In the genomic region with DNA sequence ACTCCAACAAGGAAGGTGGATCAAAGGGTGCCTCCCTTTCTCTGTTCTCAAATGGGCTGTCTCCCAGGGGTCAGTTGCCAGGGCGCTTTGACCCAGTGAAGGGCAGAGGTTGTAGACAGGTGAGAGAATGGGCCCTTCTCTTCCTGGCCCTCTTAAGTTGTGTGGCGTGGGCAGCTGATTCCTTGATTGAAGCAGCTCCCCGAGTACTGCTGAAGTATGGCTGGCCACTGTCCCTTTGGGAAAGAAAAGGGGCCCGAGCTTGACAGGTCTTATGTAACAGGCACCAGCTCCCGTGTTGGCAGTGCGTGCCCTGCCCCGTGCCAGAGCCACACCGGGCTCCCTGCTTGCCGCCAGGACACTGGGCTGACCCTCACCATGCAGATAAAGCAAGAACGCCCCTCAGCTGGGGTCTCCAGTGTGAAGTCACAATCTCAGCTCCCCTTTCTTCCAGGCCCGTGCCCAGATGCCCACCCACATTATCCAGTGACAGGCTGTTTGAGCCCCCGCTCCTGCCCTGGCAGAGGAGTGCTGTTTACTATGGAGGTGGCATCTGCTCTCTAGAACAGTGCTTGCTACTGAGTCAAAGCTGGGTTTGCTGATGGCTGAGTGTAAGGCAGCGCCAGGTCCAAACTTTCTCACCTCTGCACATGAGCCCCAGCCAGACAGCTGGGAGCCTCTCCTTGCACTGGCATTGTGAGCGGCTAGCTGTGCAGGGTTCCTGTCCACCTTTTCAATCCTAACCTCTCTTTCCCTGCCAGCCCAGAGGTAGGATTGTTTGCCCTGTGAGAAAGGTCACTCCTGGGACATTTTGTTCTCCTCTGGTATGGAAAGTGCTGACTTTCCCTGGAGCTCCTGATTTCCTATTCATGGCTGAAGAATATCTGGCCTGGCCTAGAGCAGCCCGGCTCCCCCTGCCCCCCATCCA, we compare ENCODE assay signal across 8 mouse cellular contexts. TPM values are rescaled to one million over a fixed set of nuclear protein-coding genes. Genes with fewer than 3 reads are reported as not detected.
DNase-seq lines count a peak whose midpoint lies in the region; ATAC-seq lines count a peak whose summit lies in the region.

No protein-coding gene starts in this region.

- DNase-seq in frontal cortex, postnatal 25 days (ENCODE audit: low spot score in 2 of 2) = no peak
- DNase-seq in cerebellum, postnatal 36 days = peak; percentile 91 to 94
- DNase-seq in heart, adult 9 months (ENCODE audit: low spot score in 2 of 2) = peak; percentile 85 to 86
- peak; percentile 85 for DNase-seq in kidney, adult 8-10 months
- no peak for DNase-seq in liver, embryonic 13.5 days
- DNase-seq in spleen, adult 18-20 months = no peak

- H3K4me1 ChIP-seq in liver, embryonic 13.5 days (replicated peaks) = peaks cover 55% of the 10 kb centered on the region
- peaks cover 43% of the 10 kb centered on the region for H3K4me1 ChIP-seq in stomach, embryonic 15.5 days

- peaks cover 62% of the 10 kb centered on the region for H3K27me3 ChIP-seq in liver, embryonic 13.5 days
- H3K27me3 ChIP-seq in stomach, embryonic 15.5 days (replicated peaks) = 0 out of 2 replicates have a peak, but pooled peaks cover 6% of the 10 kb centered on the region

- H3K27ac ChIP-seq in liver, embryonic 13.5 days = no peak overlapping the region; the same call in 1 of the 2 replicates
- H3K27ac ChIP-seq in stomach, embryonic 15.5 days = no peak overlapping the region

- H3K4me2 ChIP-seq in liver, embryonic 13.5 days = peak overlapping the region; percentile 96
- H3K4me2 ChIP-seq in stomach, embryonic 15.5 days = peak overlapping the region; percentile 100

- 67% methylated on average over 15 of the region's 15 CpGs for WGBS in liver, embryonic 13.5 days (ENCODE audit: insufficient replicate concordance)
- WGBS in stomach, embryonic 15.5 days = 66% methylated on average over 15 of the region's 15 CpGs

- H3K9ac ChIP-seq in liver, embryonic 13.5 days = no peak overlapping the region
- H3K9ac ChIP-seq in stomach, embryonic 15.5 days = no peak overlapping the region

- 0 out of 2 replicates have a peak, but pooled peaks cover 3% of the 10 kb centered on the region for H3K36me3 ChIP-seq in liver, embryonic 13.5 days
- H3K36me3 ChIP-seq in stomach, embryonic 15.5 days = no peaks in the 10 kb centered on the region

- no peaks in the 10 kb centered on the region for H3K9me3 ChIP-seq in liver, embryonic 13.5 days (replicated peaks)
- no peaks in the 10 kb centered on the region for H3K9me3 ChIP-seq in stomach, embryonic 15.5 days

- H3K4me3 ChIP-seq in liver, embryonic 13.5 days (replicated peaks) = no peak overlapping the region
- peak overlapping the region; percentile 58; the same call in 1 of the 2 replicates for H3K4me3 ChIP-seq in stomach, embryonic 15.5 days (replicated peaks)

- ATAC-seq in frontal cortex, adult (ENCODE audit: low TSS enrichment) = peak; percentile 6; the same call in 1 of the 2 replicates
- no peak for ATAC-seq in liver, embryonic 13.5 days (ENCODE audit: low read depth)
- no peak for ATAC-seq in stomach, embryonic 15.5 days (ENCODE audit: insufficient read depth, low FRiP score, low read depth)

RNA-seq across cellular contexts. Expression of gene Mfrp, which starts 15.5 kb away (rescaled TPM):
- polyA plus RNA-seq in liver, embryonic 13.5 days (2015; fragmentation: Nextera tagmentation; extraction: Ambion mirVana) = not detected in 2 replicates
- 0.18 TPM in 2 replicates for polyA plus RNA-seq in stomach, embryonic 15.5 days (2015; fragmentation: Nextera tagmentation; extraction: Ambion mirVana)

RNA-seq across cellular contexts. Expression of gene Usp2, which starts 19.2 kb away (rescaled TPM):
- polyA plus RNA-seq in liver, embryonic 13.5 days (2015; fragmentation: Nextera tagmentation; extraction: Ambion mirVana) = 1.8 and 3.0 TPM in 2 replicates
- 12.0 and 12.9 TPM in 2 replicates for polyA plus RNA-seq in stomach, embryonic 15.5 days (2015; fragmentation: Nextera tagmentation; extraction: Ambion mirVana)

RNA-seq across cellular contexts. Expression of gene C1qtnf5, which starts 21.0 kb away (rescaled TPM):
- polyA plus RNA-seq in liver, embryonic 13.5 days (2015; fragmentation: Nextera tagmentation; extraction: Ambion mirVana) = 0.17 and 0.20 TPM in 2 replicates
- 2.8 and 3.3 TPM in 2 replicates for polyA plus RNA-seq in stomach, embryonic 15.5 days (2015; fragmentation: Nextera tagmentation; extraction: Ambion mirVana)

RNA-seq across cellular contexts. Expression of gene Gm49380, which starts 27.3 kb away (rescaled TPM):
- 0.05 TPM in 1 of 2 replicates, not detected in the other for polyA plus RNA-seq in liver, embryonic 13.5 days (2015; fragmentation: Nextera tagmentation; extraction: Ambion mirVana)
- polyA plus RNA-seq in stomach, embryonic 15.5 days (2015; fragmentation: Nextera tagmentation; extraction: Ambion mirVana) = 0.14 and 0.18 TPM in 2 replicates

RNA-seq across cellular contexts. Expression of gene Rnf26, which starts 27.3 kb away (rescaled TPM):
- 36.9 and 38.7 TPM in 2 replicates for polyA plus RNA-seq in liver, embryonic 13.5 days (2015; fragmentation: Nextera tagmentation; extraction: Ambion mirVana)
- 59.9 and 60.8 TPM in 2 replicates for polyA plus RNA-seq in stomach, embryonic 15.5 days (2015; fragmentation: Nextera tagmentation; extraction: Ambion mirVana)

Comparison
In these comparisons a context has a peak if more than half of its experiments do, and no peak if none do; other contexts are left out.
1. DNase-seq: peak in cerebellum, postnatal 36 days (2 of 2), heart, adult 9 months (2 of 2) and kidney, adult 8-10 months (2 of 2); none in frontal cortex, postnatal 25 days (0 of 2), liver, embryonic 13.5 days (single experiment) and spleen, adult 18-20 months (0 of 2).